Mouse (Mus musculus) limb, embryonic 15.5 days (tissue): Measurements from ENCODE around the gene Tat. TPM values are rescaled to one million over a fixed set of nuclear protein-coding genes. Genes with fewer than 3 reads are reported as not detected.

ENCODE experiments used
- ATAC-seq: fragments of 200-750 bp; cut with Nextera tagmentation; 2 replicates; pipeline ENCODE4 v1.8.0; 2017; ENCODE audit warnings: low read depth, moderate TSS enrichment; ENCODE audit not compliant: insufficient number of reproducible peaks, low FRiP score, low TSS enrichment
- H3K27ac ChIP-seq: fragments of 300-500 bp; sonication (generic); 2 replicates; pipeline ENCODE4 v1.5.1; 2015; ENCODE audit warnings: moderate library complexity, mild to moderate bottlenecking, inconsistent platforms
- H3K27me3 ChIP-seq: fragments of 300-500 bp; sonication (generic); 2 replicates; pipeline ENCODE4 v1.6.1; 2015; ENCODE audit warnings: inconsistent platforms
- H3K36me3 ChIP-seq: fragments of 300-500 bp; sonication (generic); 2 replicates; pipeline ENCODE4 v1.6.1; 2015; ENCODE audit warnings: inconsistent platforms
- H3K4me1 ChIP-seq: fragments of 300-500 bp; sonication (generic); 2 replicates; pipeline ENCODE4 v1.6.1; 2015; ENCODE audit warnings: inconsistent platforms
- H3K4me2 ChIP-seq: fragments of 300-500 bp; sonication (generic); 2 replicates; pipeline ENCODE4 v1.6.1; 2015; ENCODE audit warnings: mild to moderate bottlenecking, inconsistent platforms
- H3K4me3 ChIP-seq: fragments of 300-500 bp; sonication (generic); 2 replicates; pipeline ENCODE4 v1.5.1; 2015; ENCODE audit warnings: mild to moderate bottlenecking, inconsistent platforms
- H3K9ac ChIP-seq: fragments of 300-500 bp; sonication (generic); 2 replicates; pipeline ENCODE4 v1.6.1; 2015; ENCODE audit warnings: inconsistent platforms
- H3K9me3 ChIP-seq: fragments of 300-500 bp; sonication (generic); 2 replicates; pipeline ENCODE4 v1.6.1; 2016; ENCODE audit warnings: inconsistent platforms
- WGBS: fragments of 180-500 bp; shearing (Covaris S2); methylation state at CpG from one replicate; pipeline ENCODE4 v1.1.7; 2015; 5-methylcytosine and 5-hydroxymethylcytosine counted together
- polyA plus RNA-seq: library from polyadenylated mRNA; unstranded; fragments of >200 nt; fragmentation: Nextera tagmentation; extraction: Ambion mirVana; gene quantifications from 2 replicates; pipeline ENCODE4 v1.2.1, GENCODE M21; 2015

Tat gene
- polyA plus RNA-seq, 1 experiment from 2014 or later: not detected

DNA sequence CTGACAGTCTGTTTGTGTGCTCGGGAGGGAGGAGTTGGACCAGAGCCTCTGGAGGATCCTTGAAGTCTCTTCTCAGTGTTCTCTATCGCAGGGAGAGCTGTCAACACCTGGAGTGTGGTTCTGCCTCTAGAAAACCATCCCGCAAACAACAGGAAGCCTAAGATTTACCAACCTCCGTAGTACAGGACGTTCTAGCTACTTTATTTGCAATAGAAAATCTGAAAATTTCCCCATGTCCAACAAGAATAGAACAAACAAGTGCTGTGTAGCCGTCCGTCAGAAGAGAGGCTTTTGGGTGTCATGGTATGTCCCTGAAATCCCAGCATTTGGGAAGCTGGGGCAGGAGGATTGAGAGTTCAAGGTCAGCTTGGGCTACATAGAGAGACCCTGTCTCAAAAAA, 2.5 kb upstream of the Tat start:
- Histone ChIP-seq H3K9me3 (no peaks in the 10 kb centered on the region), H3K27me3 (no peaks in the 10 kb centered on the region), H3K36me3 (no peaks in the 10 kb centered on the region), H3K4me3 (no peak overlapping the region), H3K4me2 (no peak overlapping the region), H3K27ac (no peak overlapping the region), H3K4me1 (0 out of 2 replicates have a peak, but pooled peaks cover 7% of the 10 kb centered on the region), H3K9ac (no peak overlapping the region)
- no peak for ATAC-seq
- WGBS: 79% methylated on average over 7 of the region's 7 CpGs

DNA sequence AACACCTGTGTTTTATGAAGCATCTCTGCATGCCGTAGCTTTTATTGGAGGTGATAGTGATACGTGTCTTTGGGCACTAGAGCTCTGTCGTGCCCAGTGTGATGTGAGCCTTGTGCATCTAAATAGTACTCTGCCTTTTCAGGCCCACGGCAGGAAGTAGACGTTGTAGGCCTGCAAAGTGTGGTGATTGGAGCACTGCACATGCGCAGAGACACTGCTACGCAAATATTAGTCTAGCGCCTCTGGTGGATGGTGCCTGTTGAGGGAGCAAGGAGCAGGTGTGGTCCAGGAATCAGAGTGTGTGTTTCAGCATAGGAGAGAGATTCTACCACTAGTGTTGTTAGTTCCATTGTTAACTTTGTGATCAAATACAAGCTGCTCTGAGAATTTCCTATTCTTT, 1.1 kb upstream of the Tat start:
- H3K27ac ChIP-seq: no peak overlapping the region
- H3K9me3 ChIP-seq: no peaks in the 10 kb centered on the region
- no peak overlapping the region for H3K4me3 ChIP-seq
- no peaks in the 10 kb centered on the region for H3K27me3 ChIP-seq
- 87% methylated on average over 8 of the region's 8 CpGs for WGBS
- no peak overlapping the region for H3K4me2 ChIP-seq
- no peak overlapping the region for H3K9ac ChIP-seq
- no peak for ATAC-seq
- H3K36me3 ChIP-seq: no peaks in the 10 kb centered on the region
- 0 out of 2 replicates have a peak, but pooled peaks cover 7% of the 10 kb centered on the region for H3K4me1 ChIP-seq

DNA sequence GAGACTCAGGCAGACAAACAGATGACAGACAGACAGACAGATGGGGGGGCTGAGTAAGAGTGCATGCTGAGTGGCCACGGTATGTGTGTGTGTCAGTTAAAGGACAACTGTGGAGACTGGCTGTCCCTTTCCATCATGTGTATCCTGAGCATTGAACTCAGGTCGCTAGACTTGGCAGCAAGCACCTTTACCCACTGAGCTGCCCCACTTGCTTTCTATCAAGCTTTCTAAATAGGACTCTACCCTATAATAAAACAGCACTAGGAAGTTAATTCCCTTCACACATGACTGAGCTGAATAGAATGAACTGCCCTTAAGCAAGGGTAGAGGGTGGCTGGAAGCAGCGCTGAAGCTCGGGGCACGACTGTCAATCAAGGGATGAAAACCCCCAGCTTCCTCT, 1.9 kb downstream of the Tat start:
- no peak for ATAC-seq
- H3K4me2 ChIP-seq: no peak overlapping the region
- WGBS: 77% methylated on average over 5 of the region's 5 CpGs

DNA sequence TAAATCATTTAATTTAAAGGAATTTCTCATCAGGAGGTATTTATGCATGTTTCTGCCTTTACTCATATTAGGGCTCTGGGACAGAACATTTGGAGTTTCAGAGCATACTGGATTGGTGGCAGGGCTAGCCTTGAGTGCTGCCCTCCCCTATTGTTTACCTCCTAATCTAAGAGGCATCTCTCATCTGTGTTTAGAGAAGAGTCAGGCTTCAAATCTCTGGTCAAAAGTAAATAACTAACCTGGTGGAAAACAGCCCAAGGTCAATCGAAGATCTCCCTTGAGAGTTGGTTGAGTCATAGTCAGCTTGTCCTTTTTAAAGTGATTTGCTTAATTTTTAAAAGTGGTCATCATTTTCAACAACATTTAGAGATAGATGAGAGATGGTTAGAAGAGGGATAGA, 2.7 kb downstream of the Tat start:
- no peaks in the 10 kb centered on the region for H3K36me3 ChIP-seq
- no peak overlapping the region for H3K4me3 ChIP-seq
- no peak for ATAC-seq
- no peaks in the 10 kb centered on the region for H3K27me3 ChIP-seq
- H3K4me1 ChIP-seq: no peaks in the 10 kb centered on the region
- no peaks in the 10 kb centered on the region for H3K9me3 ChIP-seq
- no peak overlapping the region for H3K4me2 ChIP-seq
- WGBS: 76% methylated on average over 1 of the region's 1 CpGs
- no peak overlapping the region for H3K27ac ChIP-seq
- H3K9ac ChIP-seq: no peak overlapping the region

More for the DNA sequence above, 1.9 kb downstream of the Tat start:
- Histone ChIP-seq H3K9me3 (no peaks in the 10 kb centered on the region), H3K27ac (no peak overlapping the region), H3K36me3 (no peaks in the 10 kb centered on the region), H3K9ac (no peak overlapping the region), H3K4me1 (no peaks in the 10 kb centered on the region), H3K4me3 (no peak overlapping the region), H3K27me3 (no peaks in the 10 kb centered on the region)

DNA sequence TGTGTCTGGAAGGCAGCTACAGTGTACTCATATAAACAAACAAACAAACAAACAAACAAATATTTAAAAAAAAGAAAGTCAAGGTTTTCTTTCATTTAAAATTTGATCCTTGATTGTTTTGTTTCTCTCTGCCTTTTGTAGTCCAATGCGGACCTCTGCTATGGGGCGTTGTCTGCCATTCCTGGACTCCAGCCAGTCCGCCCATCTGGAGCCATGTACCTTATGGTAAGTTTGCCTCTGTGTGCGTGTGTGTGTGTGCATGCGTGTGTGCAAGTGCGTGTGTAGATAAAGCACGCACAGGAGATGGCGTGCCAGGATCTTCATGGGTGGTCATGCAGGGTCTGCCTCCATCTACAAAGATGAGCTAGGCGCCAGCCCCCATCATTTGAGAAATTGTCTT, 7.1 kb downstream of the Tat start:
- Histone ChIP-seq H3K4me1 (0 out of 2 replicates have a peak, but pooled peaks cover 3% of the 10 kb centered on the region), H3K36me3 (no peaks in the 10 kb centered on the region), H3K4me3 (no peak overlapping the region), H3K9ac (no peak overlapping the region), H3K27me3 (no peaks in the 10 kb centered on the region), H3K9me3 (no peaks in the 10 kb centered on the region), H3K4me2 (no peak overlapping the region), H3K27ac (no peak overlapping the region)
- ATAC-seq: no peak
- 83% methylated on average over 9 of the region's 9 CpGs for WGBS

DNA sequence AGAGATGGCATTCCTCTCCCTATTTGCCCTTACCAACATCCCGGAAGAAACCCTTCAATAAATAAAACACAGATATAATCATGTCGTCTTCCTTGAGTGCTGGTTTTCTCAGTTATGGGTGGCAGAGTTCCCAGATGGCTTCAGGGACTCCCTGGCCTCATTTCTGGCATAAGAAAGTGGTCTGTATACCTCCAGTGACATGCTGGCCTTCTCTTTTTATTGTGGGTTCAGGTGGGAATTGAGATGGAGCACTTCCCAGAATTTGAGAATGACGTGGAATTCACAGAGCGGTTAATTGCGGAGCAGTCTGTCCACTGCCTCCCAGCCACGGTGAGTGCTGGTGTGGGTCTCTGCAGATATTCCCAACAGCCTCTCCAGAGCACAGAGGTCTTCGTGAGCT, 7.8 kb downstream of the Tat start:
- 59% methylated on average over 7 of the region's 7 CpGs for WGBS
- Histone ChIP-seq H3K27ac (no peak overlapping the region), H3K4me2 (no peak overlapping the region), H3K36me3 (no peaks in the 10 kb centered on the region), H3K9ac (no peak overlapping the region), H3K9me3 (no peaks in the 10 kb centered on the region), H3K4me1 (0 out of 2 replicates have a peak, but pooled peaks cover 3% of the 10 kb centered on the region), H3K4me3 (no peak overlapping the region), H3K27me3 (no peaks in the 10 kb centered on the region)
- ATAC-seq: no peak

DNA sequence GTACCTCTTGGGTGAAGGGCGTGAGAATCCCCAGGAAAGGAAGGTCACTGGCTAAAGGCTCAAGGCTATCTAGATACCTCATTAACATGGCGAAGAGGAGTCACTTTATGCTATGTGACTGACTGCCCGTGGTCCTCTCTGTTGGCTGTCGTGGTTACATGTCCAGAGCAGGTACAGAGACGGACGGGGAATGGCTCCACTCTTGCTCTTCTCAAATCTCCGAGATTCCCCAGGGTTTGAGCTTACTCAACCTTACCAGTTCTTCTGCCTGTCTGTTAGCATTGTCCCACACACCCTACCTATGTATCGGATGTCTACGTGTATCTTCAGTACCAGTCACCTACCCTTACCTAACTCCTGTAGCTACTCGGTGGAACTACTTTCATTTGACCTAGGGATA, 9.7 kb downstream of the Tat start:
- no peaks in the 10 kb centered on the region for H3K9me3 ChIP-seq
- H3K36me3 ChIP-seq: no peaks in the 10 kb centered on the region
- H3K27me3 ChIP-seq: no peaks in the 10 kb centered on the region
- ATAC-seq: no peak
- H3K4me1 ChIP-seq: 0 out of 2 replicates have a peak, but pooled peaks cover 3% of the 10 kb centered on the region
- no peak overlapping the region for H3K4me2 ChIP-seq
- no peak overlapping the region for H3K27ac ChIP-seq
- H3K4me3 ChIP-seq: no peak overlapping the region
- no peak overlapping the region for H3K9ac ChIP-seq
- WGBS: 83% methylated on average over 10 of the region's 10 CpGs

DNA sequence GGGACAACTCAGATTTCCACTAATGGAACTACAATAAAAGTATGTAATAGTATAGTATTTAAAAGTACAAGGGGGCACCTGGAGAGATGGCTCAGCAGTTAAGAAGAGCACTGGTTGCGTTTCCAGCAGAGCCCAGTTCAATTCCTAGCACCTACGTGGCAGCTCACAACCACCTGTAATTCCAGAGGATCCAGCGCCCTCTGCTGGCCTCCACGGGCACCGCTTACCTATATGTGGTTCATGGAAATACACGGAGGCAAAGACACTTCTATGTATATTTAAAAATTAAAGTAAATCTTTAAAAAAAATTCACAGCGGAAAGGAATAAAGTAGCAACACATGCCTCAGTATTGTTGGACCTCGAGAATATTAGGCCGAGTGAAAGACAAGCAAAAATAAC, 12.7 kb downstream of the Tat start:
- Histone ChIP-seq H3K36me3 (no peaks in the 10 kb centered on the region), H3K9me3 (no peaks in the 10 kb centered on the region), H3K27me3 (no peaks in the 10 kb centered on the region), H3K4me1 (0 out of 2 replicates have a peak, but pooled peaks cover 3% of the 10 kb centered on the region), H3K9ac (no peak overlapping the region), H3K4me3 (no peak overlapping the region), H3K4me2 (no peak overlapping the region), H3K27ac (no peak overlapping the region)
- 39% methylated on average over 9 of the region's 9 CpGs for WGBS
- no peak for ATAC-seq

DNA sequence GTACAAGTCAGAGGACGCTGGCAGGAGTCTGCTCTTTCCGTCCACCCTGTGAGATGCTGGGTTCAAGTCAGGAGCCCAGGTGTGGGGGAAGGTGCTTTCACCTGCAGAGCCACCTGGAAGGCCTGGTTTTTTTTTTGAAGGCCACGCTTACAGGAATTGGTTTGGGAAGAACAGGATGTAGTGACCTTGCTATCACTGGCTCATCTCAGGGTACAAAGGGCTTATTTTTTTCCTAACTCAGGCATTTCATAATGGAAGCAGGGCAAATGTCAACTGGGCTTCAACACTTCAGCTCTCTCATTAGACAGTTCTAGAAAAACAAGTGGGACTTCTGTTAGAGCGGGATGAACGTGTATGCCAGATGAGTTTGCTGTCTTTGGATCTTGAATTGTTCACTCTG, 14.1 kb downstream of the Tat start:
- no peak for ATAC-seq

DNA sequence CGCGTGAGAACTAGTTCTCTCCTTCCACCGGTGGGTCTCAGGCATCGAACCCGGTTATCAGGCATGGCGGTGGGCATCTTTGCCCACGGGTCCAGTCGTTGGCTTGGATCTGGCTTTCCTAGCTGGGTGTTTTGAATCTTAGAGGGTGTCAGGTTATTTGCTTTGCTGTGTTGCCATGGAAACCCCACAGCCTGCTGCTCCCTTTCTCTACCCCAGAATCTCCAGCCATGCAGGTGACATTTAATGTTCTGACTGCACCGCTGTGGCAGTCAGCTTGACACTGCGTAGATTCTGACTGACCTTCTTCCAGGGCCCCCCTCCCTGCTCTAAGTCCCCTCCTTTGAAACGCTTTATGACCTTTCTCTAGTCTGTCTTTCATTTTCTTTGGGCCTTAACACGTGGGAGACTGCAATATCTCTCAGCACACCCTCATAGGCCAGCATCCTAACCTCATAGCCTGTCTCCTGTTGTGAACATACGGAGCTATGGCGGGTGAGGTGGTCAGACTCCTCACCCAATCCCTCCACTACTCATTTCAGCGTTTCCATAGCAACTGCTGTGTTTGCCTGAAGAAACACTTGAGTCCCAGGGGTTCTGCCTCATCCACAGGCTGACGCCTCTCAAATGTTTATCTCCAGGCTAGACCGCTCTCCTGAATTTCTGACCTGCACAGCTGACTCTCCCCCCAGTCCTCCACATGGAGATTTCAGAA, 16.2 kb downstream of the Tat start:
- Histone ChIP-seq H3K9ac (no peak overlapping the region), H3K27me3 (no peaks in the 10 kb centered on the region), H3K4me3 (no peak overlapping the region), H3K4me1 (0 out of 2 replicates have a peak, but pooled peaks cover 3% of the 10 kb centered on the region), H3K9me3 (no peaks in the 10 kb centered on the region), H3K4me2 (no peak overlapping the region), H3K27ac (no peak overlapping the region), H3K36me3 (no peaks in the 10 kb centered on the region)
- ATAC-seq: no peak
- 57% methylated on average over 17 of the region's 17 CpGs for WGBS

More for the DNA sequence above, 14.1 kb downstream of the Tat start:
- Histone ChIP-seq H3K4me2 (no peak overlapping the region), H3K27me3 (no peaks in the 10 kb centered on the region), H3K36me3 (no peaks in the 10 kb centered on the region), H3K9me3 (no peaks in the 10 kb centered on the region), H3K4me3 (no peak overlapping the region), H3K27ac (no peak overlapping the region), H3K4me1 (0 out of 2 replicates have a peak, but pooled peaks cover 3% of the 10 kb centered on the region), H3K9ac (no peak overlapping the region)
- WGBS: 79% methylated on average over 5 of the region's 5 CpGs

DNA sequence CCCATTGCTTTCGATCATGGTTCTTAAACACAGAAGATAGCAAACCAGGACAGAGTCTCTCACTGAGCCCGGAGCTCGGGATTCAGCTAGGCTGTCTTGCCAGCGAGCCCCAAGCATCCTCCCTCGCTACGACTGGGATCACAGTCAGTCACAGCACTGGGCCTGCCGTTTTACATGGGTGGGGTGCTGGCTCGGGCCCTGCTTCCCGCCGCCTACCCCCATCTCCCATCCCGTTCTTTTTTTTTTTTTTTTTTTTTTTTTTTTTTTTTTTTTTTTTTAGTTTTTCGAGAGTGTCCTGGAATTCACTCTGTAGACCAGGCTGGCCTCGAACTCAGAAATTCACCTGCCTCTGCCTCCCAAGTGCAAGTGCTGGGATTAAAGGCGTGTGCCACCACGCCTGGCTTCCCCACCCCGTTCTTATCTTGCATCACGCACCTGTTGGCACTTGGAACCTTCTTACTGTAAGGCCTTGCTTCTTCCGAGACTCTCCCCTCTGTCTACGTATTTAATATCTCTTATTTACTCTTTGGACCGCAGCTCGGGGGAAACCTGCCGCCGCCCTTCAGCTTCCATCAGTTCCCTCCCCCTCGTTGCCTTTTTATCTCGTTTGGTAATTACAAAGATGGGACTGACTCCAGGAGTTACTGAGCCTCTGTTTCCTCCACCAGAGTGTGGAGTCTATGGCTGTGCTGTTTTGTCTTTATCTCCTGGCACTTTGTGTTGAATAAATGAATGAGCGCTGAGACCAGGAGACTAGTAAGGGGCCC, 18.2 kb downstream of the Tat start:
- H3K9ac ChIP-seq: no peak overlapping the region
- H3K27me3 ChIP-seq: no peaks in the 10 kb centered on the region
- no peaks in the 10 kb centered on the region for H3K4me1 ChIP-seq
- no peak overlapping the region for H3K4me3 ChIP-seq
- no peak for ATAC-seq
- H3K27ac ChIP-seq: no peak overlapping the region
- H3K9me3 ChIP-seq: no peaks in the 10 kb centered on the region
- no peaks in the 10 kb centered on the region for H3K36me3 ChIP-seq
- WGBS: 87% methylated on average over 26 of the region's 26 CpGs
- no peak overlapping the region for H3K4me2 ChIP-seq

DNA sequence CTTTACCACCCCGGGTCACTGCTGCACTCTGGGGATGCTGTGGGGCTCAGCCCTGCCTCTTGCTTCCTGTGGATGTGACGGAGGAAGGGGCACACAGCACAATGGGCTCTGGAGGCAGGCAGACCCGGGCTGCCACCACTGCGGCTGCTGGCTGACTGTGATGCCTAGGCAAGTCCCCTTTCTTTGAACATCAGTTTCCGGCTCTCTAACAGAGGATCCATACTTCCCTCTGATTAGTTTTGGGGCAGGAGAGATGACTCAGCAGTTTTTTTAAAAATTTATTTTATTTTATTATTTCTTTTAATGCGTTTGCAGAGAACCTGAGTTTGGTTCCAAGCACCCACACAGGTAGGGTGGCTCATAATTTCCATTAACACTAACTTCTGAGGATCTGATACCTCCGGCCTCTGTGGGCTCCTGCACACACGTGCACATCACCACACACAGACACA, 18.8 kb downstream of the Tat start:
- no peaks in the 10 kb centered on the region for H3K4me1 ChIP-seq
- 76% methylated on average over 8 of the region's 8 CpGs for WGBS
- H3K4me2 ChIP-seq: no peak overlapping the region
- no peak overlapping the region for H3K4me3 ChIP-seq
- H3K27ac ChIP-seq: no peak overlapping the region
- no peaks in the 10 kb centered on the region for H3K27me3 ChIP-seq
- H3K9me3 ChIP-seq: no peaks in the 10 kb centered on the region
- no peak overlapping the region for H3K9ac ChIP-seq
- no peak for ATAC-seq
- no peaks in the 10 kb centered on the region for H3K36me3 ChIP-seq
